Mouse (Mus musculus) bone marrow macrophage, adult 2 months (primary cell): ENCODE measurements around the gene Cd177.
"Not testable (repeated sequence)": the region's sequence is repeated elsewhere in the genome, so short reads cannot be mapped to it uniquely, and the experiment has no call there.

Experiments
- CTCF ChIP-seq: IDR thresholded peaks from 2 replicates; pipeline ENCODE4 v1.5.1; 2012; ENCODE audit warnings: low read depth, mild to moderate bottlenecking, low read length, moderate library complexity
- POLR2A ChIP-seq: IDR thresholded peaks from 2 replicates; pipeline ENCODE4 v1.6.1; 2012; ENCODE audit warnings: mild to moderate bottlenecking, low read depth, low read length, borderline replicate concordance

- not testable (repeated sequence) for TF ChIP-seq CTCF, POLR2A
Observed at GRCm38 (mm10) chr7:24726808-24727207, 33.3 kb downstream of the Cd177 start, which contains the start of gene Gm4763.
